Mouse (Mus musculus): ENCODE measurements around the gene Cckbr. TPM values are rescaled to one million over a fixed set of nuclear protein-coding genes. Genes with fewer than 3 reads are reported as not detected.

Cckbr gene
- polyA plus RNA-seq, 1 experiment from 2014 or later, result 0.87 TPM

DNA sequence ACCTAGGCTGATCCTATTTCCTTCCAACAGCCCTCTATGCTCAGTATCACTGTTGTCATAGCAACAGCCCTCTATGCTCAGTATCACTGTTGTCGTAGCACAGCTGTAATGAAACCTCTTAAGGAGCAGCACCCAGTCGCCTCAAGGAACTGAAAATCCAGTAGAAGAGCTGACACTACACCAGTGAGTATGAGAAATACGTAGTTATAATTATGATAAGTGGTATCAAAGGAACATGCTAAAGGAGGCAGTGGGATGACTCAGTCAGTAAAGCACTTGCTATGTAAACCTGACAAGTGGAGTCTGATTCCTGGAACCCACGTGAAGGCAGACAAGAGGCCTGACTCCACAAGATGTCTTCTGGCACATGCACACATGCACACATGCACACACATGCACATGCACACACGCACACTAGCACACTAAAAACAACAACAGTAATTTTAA is 88.3 kb downstream of the Cckbr start:
- no peak for DNase-seq (ENCODE audit: low spot score)
- WGBS, result 66% methylated on average over 5 of the region's 5 CpGs
- Histone ChIP-seq H3K4me1 (peaks cover 4% of the 10 kb centered on the region; the same call in 1 of the 2 replicates), H3K27ac (replicated peaks) (no peak overlapping the region), H3K9me3 (no peaks in the 10 kb centered on the region), H3K4me3 (no peak overlapping the region), H3K36me3 (replicated peaks) (no peaks in the 10 kb centered on the region), H3K27me3 (replicated peaks; ENCODE audit: low read depth, poor library complexity, severe bottlenecking) (peaks cover 5% of the 10 kb centered on the region; the same call in 1 of the 2 replicates)

DNA sequence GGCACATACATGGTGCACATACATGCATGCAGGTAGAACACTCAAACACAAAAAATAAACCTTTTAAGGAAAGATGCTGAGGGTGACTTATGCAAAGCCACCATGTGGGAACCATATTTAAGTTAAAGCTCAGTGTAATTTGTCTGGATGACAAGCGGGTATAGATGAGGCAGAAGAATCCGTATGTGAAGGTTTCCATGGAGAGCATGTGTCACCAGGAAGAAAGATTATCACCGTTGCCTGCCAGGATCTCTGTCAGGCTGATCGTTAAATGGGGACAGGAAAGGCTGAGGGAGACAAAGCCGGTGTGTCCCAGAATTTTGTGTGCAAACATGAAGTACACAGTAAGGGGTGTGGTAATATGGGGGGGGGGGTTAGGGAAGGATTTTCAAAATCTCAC is 89.0 kb downstream of the Cckbr start:
- Histone ChIP-seq H3K4me1 (peaks cover 4% of the 10 kb centered on the region; the same call in 1 of the 2 replicates), H3K4me3 (no peak overlapping the region), H3K9me3 (no peaks in the 10 kb centered on the region), H3K36me3 (replicated peaks) (no peaks in the 10 kb centered on the region), H3K27ac (replicated peaks) (no peak overlapping the region), H3K27me3 (replicated peaks; ENCODE audit: low read depth, poor library complexity, severe bottlenecking) (peaks cover 8% of the 10 kb centered on the region)
- no peak for DNase-seq (ENCODE audit: low spot score)
- whole genome bisulfite sequencing, result 77% methylated on average over 5 of the region's 5 CpGs

DNA sequence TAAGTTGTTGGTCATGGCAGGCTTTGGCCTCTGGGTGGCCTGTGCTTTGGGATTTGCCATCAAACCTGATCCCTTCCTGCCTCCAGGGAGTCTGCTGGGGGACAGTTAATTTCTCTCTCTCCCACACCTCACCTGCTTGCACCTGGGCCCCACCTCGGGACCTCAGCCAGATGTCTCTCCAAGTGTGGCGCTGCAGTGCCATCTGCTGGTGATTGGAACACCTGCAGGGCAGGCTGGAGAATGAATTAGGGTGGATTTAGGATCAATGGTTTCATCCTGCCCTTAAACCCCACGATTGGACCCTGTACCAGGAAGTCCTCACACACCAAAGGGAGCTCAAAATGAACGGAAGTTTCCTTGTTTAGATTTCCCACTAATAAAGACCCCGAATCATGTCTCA is 89.6 kb downstream of the Cckbr start:
- no peak overlapping the region for H3K4me3 ChIP-seq
- H3K4me1 ChIP-seq, result peaks cover 8% of the 10 kb centered on the region
- WGBS, result 17% methylated on average over 5 of the region's 5 CpGs
- H3K36me3 ChIP-seq (replicated peaks), result no peaks in the 10 kb centered on the region
- peaks cover 9% of the 10 kb centered on the region for H3K27me3 ChIP-seq (replicated peaks; ENCODE audit: low read depth, poor library complexity, severe bottlenecking)
- H3K9me3 ChIP-seq, result no peaks in the 10 kb centered on the region
- H3K27ac ChIP-seq (replicated peaks), result no peak overlapping the region
- DNase-seq (ENCODE audit: low spot score), result peak; percentile 75

GRCm38 (mm10) chr7:105516669-105517360 is 91.3 kb downstream of the Cckbr start:
- H3K27me3 ChIP-seq (replicated peaks; ENCODE audit: low read depth, poor library complexity, severe bottlenecking), result peaks cover 10% of the 10 kb centered on the region; the same call in 1 of the 2 replicates
- H3K9me3 ChIP-seq, result no peaks in the 10 kb centered on the region
- DNase-seq (ENCODE audit: low spot score), result no peak

DNA sequence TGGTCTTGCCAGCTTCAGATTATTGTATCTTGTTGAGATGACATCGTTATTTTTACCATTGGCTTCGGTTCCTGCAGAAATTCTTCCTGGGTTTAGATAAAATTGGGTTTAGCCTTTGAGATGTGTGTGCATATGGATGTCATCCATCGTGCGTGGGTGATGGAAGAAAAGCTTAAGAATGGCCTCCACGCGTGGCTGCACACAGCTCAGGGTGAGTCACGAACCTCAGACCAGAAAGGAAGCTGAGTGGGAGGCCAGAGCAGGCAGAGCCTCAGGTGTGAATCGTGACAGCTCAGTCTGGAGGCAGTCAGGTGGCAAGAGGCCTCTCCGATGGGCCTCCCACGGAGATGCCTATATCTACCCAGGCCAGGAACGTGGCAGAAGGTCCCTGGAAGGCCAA is 93.8 kb downstream of the Cckbr start:
- Histone ChIP-seq H3K4me3 (no peak overlapping the region), H3K4me1 (peaks cover 12% of the 10 kb centered on the region), H3K9me3 (no peaks in the 10 kb centered on the region), H3K27ac (replicated peaks) (no peak overlapping the region), H3K36me3 (replicated peaks) (no peaks in the 10 kb centered on the region), H3K27me3 (replicated peaks; ENCODE audit: low read depth, poor library complexity, severe bottlenecking) (peaks cover 15% of the 10 kb centered on the region; the same call in 1 of the 2 replicates)
- DNase-seq (ENCODE audit: low spot score), result no peak
- WGBS, result 75% methylated on average over 11 of the region's 11 CpGs

More at GRCm38 (mm10) chr7:105516669-105517360, 91.3 kb downstream of the Cckbr start:
- WGBS, result 45% methylated on average over 9 of the region's 9 CpGs
- Histone ChIP-seq H3K4me3 (no peak overlapping the region), H3K27ac (replicated peaks) (no peak overlapping the region), H3K36me3 (replicated peaks) (no peaks in the 10 kb centered on the region), H3K4me1 (peaks cover 12% of the 10 kb centered on the region)

DNA sequence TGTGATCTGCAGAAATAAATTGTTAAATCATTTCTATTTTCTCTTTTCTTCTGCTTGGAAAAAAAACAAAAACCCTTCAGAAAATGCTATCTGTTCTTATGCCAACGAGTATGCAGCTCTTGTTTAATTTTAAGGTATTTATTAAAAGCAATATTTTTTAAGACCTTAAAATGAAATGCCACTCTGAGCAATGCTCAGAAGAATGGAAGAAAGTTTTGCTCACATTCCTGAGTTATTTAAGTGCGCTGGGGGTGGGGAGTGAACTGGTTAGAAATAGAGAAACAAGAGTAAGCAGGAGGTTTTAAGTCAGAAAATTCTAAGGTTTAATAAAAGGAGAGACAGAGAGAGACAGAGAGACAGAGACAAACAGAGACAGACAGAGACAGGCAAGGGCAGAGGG is 94.2 kb downstream of the Cckbr start:
- Histone ChIP-seq H3K4me1 (peaks cover 12% of the 10 kb centered on the region), H3K27ac (replicated peaks) (no peak overlapping the region), H3K4me3 (no peak overlapping the region), H3K9me3 (no peaks in the 10 kb centered on the region), H3K27me3 (replicated peaks; ENCODE audit: low read depth, poor library complexity, severe bottlenecking) (peaks cover 15% of the 10 kb centered on the region; the same call in 1 of the 2 replicates), H3K36me3 (replicated peaks) (no peaks in the 10 kb centered on the region)
- 81% methylated on average over 2 of the region's 2 CpGs for WGBS
- DNase-seq (ENCODE audit: low spot score), result no peak

DNA sequence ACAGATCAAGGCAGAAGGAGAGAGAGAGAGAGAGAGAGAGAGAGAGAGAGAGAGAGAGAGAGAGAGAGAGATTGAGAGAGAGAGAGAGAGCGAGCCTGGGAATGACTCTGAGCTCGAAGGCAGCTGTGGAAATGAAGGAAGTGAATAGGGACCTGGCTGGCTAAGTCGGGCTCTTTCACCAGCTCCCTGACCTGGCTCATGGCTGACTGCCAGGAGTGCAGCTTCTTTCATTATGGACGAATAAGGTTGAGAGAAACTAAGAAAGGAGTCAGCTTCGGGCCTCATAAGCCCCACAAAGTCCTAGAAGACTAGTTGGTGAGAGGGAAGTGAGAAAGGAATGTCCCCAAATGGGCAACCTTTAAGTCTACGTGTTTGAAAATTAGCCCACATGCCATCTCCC is 94.7 kb downstream of the Cckbr start:
- H3K4me1 ChIP-seq, result peaks cover 12% of the 10 kb centered on the region
- no peaks in the 10 kb centered on the region for H3K9me3 ChIP-seq
- H3K27me3 ChIP-seq (replicated peaks; ENCODE audit: low read depth, poor library complexity, severe bottlenecking), result peaks cover 15% of the 10 kb centered on the region; the same call in 1 of the 2 replicates
- WGBS, result 24% methylated on average over 6 of the region's 6 CpGs
- H3K4me3 ChIP-seq, result no peak overlapping the region
- DNase-seq (ENCODE audit: low spot score), result peak; percentile 14
- H3K36me3 ChIP-seq (replicated peaks), result no peaks in the 10 kb centered on the region
- no peak overlapping the region for H3K27ac ChIP-seq (replicated peaks)

Other genes with a start within 250 kb of the Cckbr start
- gene Olfr685, start 239.7 kb upstream of the Cckbr start, polyA plus RNA-seq (2016; fragmentation: Nextera tagmentation; extraction: Ambion mirVana), result not detected in 2 replicates
- not detected in 2 replicates for gene Olfr686, start 218.2 kb upstream of the Cckbr start, polyA plus RNA-seq (2016; fragmentation: Nextera tagmentation; extraction: Ambion mirVana)
- gene Olfr688, start 137.6 kb upstream of the Cckbr start, polyA plus RNA-seq (2016; fragmentation: Nextera tagmentation; extraction: Ambion mirVana), result not detected in 2 replicates
- gene Olfr689, start 114.6 kb upstream of the Cckbr start, polyA plus RNA-seq (2016; fragmentation: Nextera tagmentation; extraction: Ambion mirVana), result not detected in 2 replicates
- not detected in 2 replicates for gene Olfr690, start 91.6 kb upstream of the Cckbr start, polyA plus RNA-seq (2016; fragmentation: Nextera tagmentation; extraction: Ambion mirVana)
- gene Olfr691, start 83.5 kb upstream of the Cckbr start, polyA plus RNA-seq (2016; fragmentation: Nextera tagmentation; extraction: Ambion mirVana), result not detected in 2 replicates
- not detected in 2 replicates for gene Olfr692, start 57.5 kb upstream of the Cckbr start, polyA plus RNA-seq (2016; fragmentation: Nextera tagmentation; extraction: Ambion mirVana)
- not detected in 2 replicates for gene Gm5901, start 50.7 kb upstream of the Cckbr start, polyA plus RNA-seq (2016; fragmentation: Nextera tagmentation; extraction: Ambion mirVana)
- gene Fam160a2, start 25.7 kb upstream of the Cckbr start, polyA plus RNA-seq (2016; fragmentation: Nextera tagmentation; extraction: Ambion mirVana), result 44.0 and 44.8 TPM in 2 replicates
- gene Cnga4, start 21.2 kb upstream of the Cckbr start, polyA plus RNA-seq (2016; fragmentation: Nextera tagmentation; extraction: Ambion mirVana), result 0.12 TPM in 1 of 2 replicates, not detected in the other
- gene Cavin3, start 56.6 kb downstream of the Cckbr start, polyA plus RNA-seq (2016; fragmentation: Nextera tagmentation; extraction: Ambion mirVana), result 17.3 and 17.7 TPM in 2 replicates
- gene Smpd1, start 128.6 kb downstream of the Cckbr start, polyA plus RNA-seq (2016; fragmentation: Nextera tagmentation; extraction: Ambion mirVana), result 30.3 and 33.1 TPM in 2 replicates
- gene Apbb1, start 155.9 kb downstream of the Cckbr start, polyA plus RNA-seq (2016; fragmentation: Nextera tagmentation; extraction: Ambion mirVana), result 94.9 and 104 TPM in 2 replicates
- 0.22 TPM in 1 of 2 replicates, not detected in the other for gene Hpx, start 174.4 kb downstream of the Cckbr start, polyA plus RNA-seq (2016; fragmentation: Nextera tagmentation; extraction: Ambion mirVana)
- 28.8 and 34.9 TPM in 2 replicates for gene Trim3, start 207.8 kb downstream of the Cckbr start, polyA plus RNA-seq (2016; fragmentation: Nextera tagmentation; extraction: Ambion mirVana)
- 158 and 163 TPM in 2 replicates for gene Timm10b, start 214.3 kb downstream of the Cckbr start, polyA plus RNA-seq (2016; fragmentation: Nextera tagmentation; extraction: Ambion mirVana)
- 61.2 and 64.1 TPM in 2 replicates for gene Arfip2, start 214.7 kb downstream of the Cckbr start, polyA plus RNA-seq (2016; fragmentation: Nextera tagmentation; extraction: Ambion mirVana)
- 13.5 and 22.0 TPM in 2 replicates for gene Gm45799, start 214.8 kb downstream of the Cckbr start, polyA plus RNA-seq (2016; fragmentation: Nextera tagmentation; extraction: Ambion mirVana)
- gene Dnhd1, start 225.1 kb downstream of the Cckbr start, polyA plus RNA-seq (2016; fragmentation: Nextera tagmentation; extraction: Ambion mirVana), result 0.27 and 0.44 TPM in 2 replicates

Measured in embryonic facial prominence, embryonic 10.5 days (tissue).